Mouse (Mus musculus): ENCODE measurements at regions not wholly inside any gene's neighbourhood (a gene's known extent, or its start where the extent isn't known, plus 50 kb on each side); places are given as distances from the start of the nearest gene placed in this dataset.

DNA sequence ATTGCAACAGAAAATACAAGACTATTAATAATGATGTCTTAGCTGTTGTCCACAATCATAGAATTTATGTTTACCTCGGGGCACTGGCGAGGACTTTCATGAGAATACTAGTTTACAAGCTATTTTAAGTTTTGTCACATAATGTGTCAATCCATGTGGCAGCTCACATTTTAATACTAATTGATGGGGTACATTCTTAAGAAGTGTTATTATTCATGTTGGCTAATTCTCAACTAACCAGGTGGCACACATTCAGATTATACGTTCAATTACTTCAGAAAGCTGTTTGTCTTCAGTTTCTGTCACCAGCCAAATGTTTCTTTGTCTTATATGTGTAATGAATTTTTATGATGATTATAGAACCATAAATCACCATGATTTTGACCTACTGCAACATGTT, 870.2 kb upstream of the Celf2 start:
- Histone ChIP-seq H3K4me3 (ENCODE audit: low read depth, low read length) (no peak overlapping the region), H3K36me3 (ENCODE audit: control insufficient read depth, insufficient read depth, low read length) (no peaks in the 10 kb centered on the region), H3K27ac (replicated peaks) (no peak overlapping the region), H3K9me3 (ENCODE audit: control insufficient read depth, low read length) (no peaks in the 10 kb centered on the region), H3K4me1 (replicated peaks; ENCODE audit: control insufficient read depth, insufficient read depth) (no peaks in the 10 kb centered on the region), H3K9ac (ENCODE audit: low read length) (no peak overlapping the region), H3K27me3 (ENCODE audit: control insufficient read depth, insufficient read depth, low read length) (no peaks in the 10 kb centered on the region), H3K4me2 (replicated peaks; ENCODE audit: low read depth) (no peak overlapping the region)
- DNase-seq (ENCODE audit: low spot score) (no peak), ATAC-seq (ENCODE audit: low FRiP score, low TSS enrichment) (no peak)
- WGBS = 81% methylated on average over 3 of the region's 3 CpGs
- TF ChIP-seq EP300 (optimal IDR thresholded peaks at IDR 0.05) = no peak
- TF ChIP-seq CTCF (IDR thresholded peaks at IDR 0.05; ENCODE audit: low read depth) = no peak

- no peaks in the 10 kb centered on the region for H3K27me3 ChIP-seq (ENCODE audit: control insufficient read depth, insufficient read depth, low read length)
- no peak overlapping the region for H3K27ac ChIP-seq (replicated peaks)
- H3K4me1 ChIP-seq (replicated peaks; ENCODE audit: control insufficient read depth, insufficient read depth) = no peaks in the 10 kb centered on the region
- no peak overlapping the region for H3K9ac ChIP-seq (ENCODE audit: low read length)
- H3K4me3 ChIP-seq (ENCODE audit: low read depth, low read length) = no peak overlapping the region
- WGBS = 66% methylated on average over 1 of the region's 1 CpGs
- H3K4me2 ChIP-seq (replicated peaks; ENCODE audit: low read depth) = no peak overlapping the region
- no peaks in the 10 kb centered on the region for H3K36me3 ChIP-seq (ENCODE audit: control insufficient read depth, insufficient read depth, low read length)
- no peak for DNase-seq (ENCODE audit: low spot score)
- no peak for ATAC-seq (ENCODE audit: low FRiP score, low TSS enrichment)
- TF ChIP-seq EP300 (optimal IDR thresholded peaks at IDR 0.05) (no peak), CTCF (IDR thresholded peaks at IDR 0.05; ENCODE audit: low read depth) (no peak)
- no peaks in the 10 kb centered on the region for H3K9me3 ChIP-seq (ENCODE audit: control insufficient read depth, low read length)
Measured at GRCm38 (mm10) chr2:8347867-8348266, 838.5 kb upstream of the Celf2 start.

DNA sequence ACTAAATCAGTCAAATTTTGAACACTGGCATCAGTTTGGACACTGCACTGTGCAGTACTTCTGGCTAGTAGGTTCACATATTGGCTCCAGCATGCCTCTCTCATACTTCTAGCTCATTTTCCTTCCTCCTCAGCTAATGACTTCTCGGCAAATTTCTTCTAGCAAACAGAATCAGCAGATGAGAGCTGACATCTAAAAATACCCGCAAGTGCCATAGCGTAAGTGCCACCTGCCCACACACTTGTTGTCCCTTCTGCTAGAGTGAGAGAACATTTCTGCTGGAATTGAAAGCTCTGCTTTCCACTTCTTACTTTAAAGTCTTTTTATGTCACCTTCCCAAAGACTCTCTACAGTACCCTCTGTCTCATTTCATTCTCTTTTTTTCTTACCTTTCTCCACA, 835.4 kb upstream of the Celf2 start:
- ATAC-seq (ENCODE audit: low FRiP score, low TSS enrichment) (no peak), DNase-seq (ENCODE audit: low spot score) (no peak)
- no peak overlapping the region for H3K4me2 ChIP-seq (replicated peaks; ENCODE audit: low read depth)
- H3K4me1 ChIP-seq (replicated peaks; ENCODE audit: control insufficient read depth, insufficient read depth) = no peaks in the 10 kb centered on the region
- H3K4me3 ChIP-seq (ENCODE audit: low read depth, low read length) = no peak overlapping the region
- no peaks in the 10 kb centered on the region for H3K9me3 ChIP-seq (ENCODE audit: control insufficient read depth, low read length)
- no peak overlapping the region for H3K27ac ChIP-seq (replicated peaks)
- 80% methylated on average over 3 of the region's 3 CpGs for WGBS
- TF ChIP-seq EP300 (optimal IDR thresholded peaks at IDR 0.05) = no peak
- TF ChIP-seq CTCF (IDR thresholded peaks at IDR 0.05; ENCODE audit: low read depth) = no peak
- no peak overlapping the region for H3K9ac ChIP-seq (ENCODE audit: low read length)
- no peaks in the 10 kb centered on the region for H3K36me3 ChIP-seq (ENCODE audit: control insufficient read depth, insufficient read depth, low read length)
- no peaks in the 10 kb centered on the region for H3K27me3 ChIP-seq (ENCODE audit: control insufficient read depth, insufficient read depth, low read length)

DNA sequence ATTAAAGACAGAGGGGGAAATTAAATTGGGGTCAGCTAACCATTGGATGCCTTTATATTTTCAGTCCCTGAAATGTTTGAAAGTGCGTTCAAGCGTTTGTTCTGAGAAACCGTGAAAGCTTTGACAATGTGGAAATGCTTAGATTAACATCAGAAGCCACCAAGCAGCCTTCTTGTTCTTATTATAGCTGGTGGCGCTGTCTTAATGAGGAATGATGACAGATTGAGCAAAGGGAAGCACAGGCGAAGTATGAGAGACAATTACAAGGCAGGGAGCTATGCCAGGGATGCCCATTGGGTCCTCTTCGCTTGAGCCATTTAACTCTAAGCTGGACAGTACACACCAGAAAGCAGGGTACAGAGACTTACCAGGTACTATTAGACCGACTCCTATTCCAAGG, 828.9 kb upstream of the Celf2 start:
- no peak overlapping the region for H3K27ac ChIP-seq (replicated peaks)
- 76% methylated on average over 7 of the region's 7 CpGs for WGBS
- no peak overlapping the region for H3K9ac ChIP-seq (ENCODE audit: low read length)
- H3K4me3 ChIP-seq (ENCODE audit: low read depth, low read length) = no peak overlapping the region
- no peak for DNase-seq (ENCODE audit: low spot score)
- H3K4me1 ChIP-seq (replicated peaks; ENCODE audit: control insufficient read depth, insufficient read depth) = no peaks in the 10 kb centered on the region
- no peaks in the 10 kb centered on the region for H3K27me3 ChIP-seq (ENCODE audit: control insufficient read depth, insufficient read depth, low read length)
- TF ChIP-seq CTCF (IDR thresholded peaks at IDR 0.05; ENCODE audit: low read depth) (no peak), EP300 (optimal IDR thresholded peaks at IDR 0.05) (no peak)
- H3K4me2 ChIP-seq (replicated peaks; ENCODE audit: low read depth) = no peak overlapping the region
- no peak for ATAC-seq (ENCODE audit: low FRiP score, low TSS enrichment)
- no peaks in the 10 kb centered on the region for H3K9me3 ChIP-seq (ENCODE audit: control insufficient read depth, low read length)
- no peaks in the 10 kb centered on the region for H3K36me3 ChIP-seq (ENCODE audit: control insufficient read depth, insufficient read depth, low read length)

DNA sequence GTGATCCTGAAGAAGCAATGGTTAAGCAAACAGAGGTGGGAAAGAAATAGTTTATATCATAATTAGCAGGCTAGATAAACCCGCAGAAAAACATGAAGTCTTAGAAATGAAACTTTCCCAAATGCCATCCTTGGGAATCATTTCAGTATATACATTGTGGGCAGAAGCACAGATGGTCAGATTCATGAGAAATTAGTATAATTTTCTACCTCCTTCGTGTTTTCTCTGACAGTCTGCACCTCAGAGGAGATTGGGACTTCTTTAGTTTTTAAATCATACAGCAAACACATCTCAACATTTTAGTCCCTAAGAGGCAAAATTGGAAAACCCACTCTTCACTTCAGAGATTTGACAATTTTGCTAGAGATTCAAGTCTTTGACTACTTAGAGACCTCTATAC, 786.6 kb upstream of the Celf2 start:
- H3K27me3 ChIP-seq (ENCODE audit: control insufficient read depth, insufficient read depth, low read length) = no peaks in the 10 kb centered on the region
- no peak for DNase-seq (ENCODE audit: low spot score)
- no peak overlapping the region for H3K4me3 ChIP-seq (ENCODE audit: low read depth, low read length)
- H3K27ac ChIP-seq (replicated peaks) = no peak overlapping the region
- no peaks in the 10 kb centered on the region for H3K36me3 ChIP-seq (ENCODE audit: control insufficient read depth, insufficient read depth, low read length)
- no peak for TF ChIP-seq CTCF (IDR thresholded peaks at IDR 0.05; ENCODE audit: low read depth)
- H3K4me2 ChIP-seq (replicated peaks; ENCODE audit: low read depth) = no peak overlapping the region
- H3K4me1 ChIP-seq (replicated peaks; ENCODE audit: control insufficient read depth, insufficient read depth) = no peaks in the 10 kb centered on the region
- H3K9me3 ChIP-seq (ENCODE audit: control insufficient read depth, low read length) = no peaks in the 10 kb centered on the region
- no peak for ATAC-seq (ENCODE audit: low FRiP score, low TSS enrichment)
- no peak overlapping the region for H3K9ac ChIP-seq (ENCODE audit: low read length)
- WGBS = 67% methylated on average over 2 of the region's 2 CpGs

DNA sequence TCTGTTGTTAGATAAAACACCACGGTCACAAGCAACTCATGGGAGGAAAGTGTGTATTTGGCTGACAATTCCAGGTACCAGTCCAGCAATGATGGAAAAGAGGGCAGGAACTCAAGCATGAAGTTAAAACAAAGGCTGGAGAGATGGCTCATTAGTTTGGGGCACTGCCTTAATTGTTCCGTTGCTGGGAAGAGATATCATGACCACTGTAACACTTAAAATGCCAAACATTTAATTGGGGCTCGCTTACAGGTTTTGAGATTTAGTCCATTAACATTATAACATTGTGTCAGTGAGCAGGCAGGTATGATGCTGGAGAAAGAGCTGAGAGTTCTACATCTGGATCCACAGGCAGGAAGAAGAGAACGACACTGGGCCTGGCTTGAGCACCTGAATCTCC, 782.0 kb upstream of the Celf2 start:
- ATAC-seq (ENCODE audit: low FRiP score, low TSS enrichment) = no peak
- Histone ChIP-seq H3K27ac (replicated peaks) (no peak overlapping the region), H3K27me3 (ENCODE audit: control insufficient read depth, insufficient read depth, low read length) (no peaks in the 10 kb centered on the region), H3K36me3 (ENCODE audit: control insufficient read depth, insufficient read depth, low read length) (no peaks in the 10 kb centered on the region), H3K9me3 (ENCODE audit: control insufficient read depth, low read length) (no peaks in the 10 kb centered on the region), H3K4me1 (replicated peaks; ENCODE audit: control insufficient read depth, insufficient read depth) (no peaks in the 10 kb centered on the region), H3K4me2 (replicated peaks; ENCODE audit: low read depth) (no peak overlapping the region), H3K9ac (ENCODE audit: low read length) (no peak overlapping the region), H3K4me3 (ENCODE audit: low read depth, low read length) (no peak overlapping the region)
- DNase-seq (ENCODE audit: low spot score) = no peak
- 85% methylated on average over 4 of the region's 4 CpGs for WGBS
- TF ChIP-seq EP300 (optimal IDR thresholded peaks at IDR 0.05) (no peak), CTCF (IDR thresholded peaks at IDR 0.05; ENCODE audit: low read depth) (no peak)

Data from stomach, postnatal 0 days (tissue).